Mouse (Mus musculus) NIH3T3 (cell line): ENCODE results near the gene Gm10392.
"Not testable (repeated sequence)": the region's sequence is repeated elsewhere in the genome, so short reads cannot be mapped to it uniquely, and the experiment has no call there.

Source experiments
- DNase-seq: peaks from one replicate; pipeline ENCODE4 v3.0.0-alpha.2; 2012; ENCODE audit warnings: low read depth

Gm10392 gene

GRCm38 (mm10) chr11:77519043-77519442, at the start of gene Gm10392:
Gene Gm10392, minus strand, starts transcription at chr11:77519198.
- no peak for DNase-seq

DNA sequence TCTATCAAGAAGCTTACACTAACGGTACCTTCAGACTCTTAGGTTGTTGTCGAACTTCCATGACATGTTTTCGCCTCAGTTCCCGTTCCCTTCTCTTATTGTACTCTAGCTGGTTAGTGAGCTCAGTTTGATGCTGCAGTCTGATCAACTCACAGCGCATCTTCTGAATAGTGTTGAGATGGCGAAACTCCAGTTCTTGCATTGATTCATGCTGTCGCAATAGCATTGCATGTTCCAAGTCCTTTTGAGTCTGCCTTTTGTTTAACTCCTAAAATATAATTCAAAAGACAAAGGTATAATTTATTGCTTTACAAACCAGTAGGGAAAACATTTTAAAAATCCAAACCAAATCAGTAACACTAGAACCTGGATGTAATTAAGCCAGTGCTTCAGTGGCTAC, 26.3 kb upstream of the Gm10392 start:
- DNase-seq: peak; percentile 79

- DNase-seq: no peak
Observed at GRCm38 (mm10) chr11:77532202-77532846, 13.3 kb upstream of the Gm10392 start.

GRCm38 (mm10) chr11:77530862-77531261, 11.9 kb upstream of the Gm10392 start:
- DNase-seq: no peak

- DNase-seq: no peak
Observed at GRCm38 (mm10) chr11:77529644-77530043, 10.6 kb upstream of the Gm10392 start.

DNA sequence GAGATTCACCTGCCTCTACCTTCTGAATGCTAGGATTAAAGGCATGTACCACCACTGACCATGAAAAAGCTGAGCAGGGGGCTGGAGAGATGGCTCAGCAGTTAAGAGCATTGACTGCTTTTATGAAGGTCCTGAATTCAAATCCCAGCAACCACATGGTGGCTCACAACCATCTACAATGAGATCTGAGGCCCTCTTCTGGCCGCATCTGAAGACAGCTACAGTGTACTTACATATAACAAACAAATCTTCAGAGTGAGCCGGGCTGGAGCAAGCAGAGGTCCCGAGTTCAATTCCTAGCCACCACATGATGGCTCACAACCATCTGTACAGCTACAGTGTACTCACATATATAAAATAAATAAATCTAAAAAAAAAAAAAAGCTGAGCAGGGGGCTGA, 9.4 kb upstream of the Gm10392 start:
- not testable (repeated sequence) for DNase-seq

DNA sequence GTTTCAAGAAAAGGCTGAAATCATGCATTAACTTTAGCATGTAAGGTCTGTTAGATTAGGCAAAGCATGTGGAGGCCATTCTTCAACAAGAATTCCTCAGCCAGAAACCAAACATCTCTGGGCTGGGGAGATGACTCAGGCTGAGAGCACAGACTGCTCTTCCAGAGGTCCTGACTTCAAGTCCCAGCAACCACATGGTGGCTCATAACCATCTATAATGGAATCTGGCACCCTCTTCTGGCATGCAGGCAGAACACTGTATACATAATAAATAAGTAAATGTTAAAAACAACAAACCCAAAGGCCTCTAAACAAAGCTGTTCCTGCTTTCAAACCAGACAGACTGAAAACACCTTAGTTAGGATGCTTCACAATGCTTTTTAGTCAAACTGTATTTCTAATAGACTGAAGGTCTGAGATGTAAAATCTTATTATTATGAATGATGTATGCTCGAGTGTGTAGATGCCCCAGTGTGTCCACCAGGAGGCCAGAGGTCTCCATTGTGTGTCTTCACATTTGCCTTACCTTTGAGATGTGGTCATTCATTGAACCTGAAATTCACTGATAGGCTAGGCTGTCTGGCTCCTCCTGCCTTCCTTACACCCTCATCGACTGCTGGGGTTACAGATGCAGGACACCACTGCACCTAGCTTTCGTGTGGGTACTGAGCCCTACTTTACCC, 6.9 kb upstream of the Gm10392 start:
- peak; percentile 57 for DNase-seq

DNA sequence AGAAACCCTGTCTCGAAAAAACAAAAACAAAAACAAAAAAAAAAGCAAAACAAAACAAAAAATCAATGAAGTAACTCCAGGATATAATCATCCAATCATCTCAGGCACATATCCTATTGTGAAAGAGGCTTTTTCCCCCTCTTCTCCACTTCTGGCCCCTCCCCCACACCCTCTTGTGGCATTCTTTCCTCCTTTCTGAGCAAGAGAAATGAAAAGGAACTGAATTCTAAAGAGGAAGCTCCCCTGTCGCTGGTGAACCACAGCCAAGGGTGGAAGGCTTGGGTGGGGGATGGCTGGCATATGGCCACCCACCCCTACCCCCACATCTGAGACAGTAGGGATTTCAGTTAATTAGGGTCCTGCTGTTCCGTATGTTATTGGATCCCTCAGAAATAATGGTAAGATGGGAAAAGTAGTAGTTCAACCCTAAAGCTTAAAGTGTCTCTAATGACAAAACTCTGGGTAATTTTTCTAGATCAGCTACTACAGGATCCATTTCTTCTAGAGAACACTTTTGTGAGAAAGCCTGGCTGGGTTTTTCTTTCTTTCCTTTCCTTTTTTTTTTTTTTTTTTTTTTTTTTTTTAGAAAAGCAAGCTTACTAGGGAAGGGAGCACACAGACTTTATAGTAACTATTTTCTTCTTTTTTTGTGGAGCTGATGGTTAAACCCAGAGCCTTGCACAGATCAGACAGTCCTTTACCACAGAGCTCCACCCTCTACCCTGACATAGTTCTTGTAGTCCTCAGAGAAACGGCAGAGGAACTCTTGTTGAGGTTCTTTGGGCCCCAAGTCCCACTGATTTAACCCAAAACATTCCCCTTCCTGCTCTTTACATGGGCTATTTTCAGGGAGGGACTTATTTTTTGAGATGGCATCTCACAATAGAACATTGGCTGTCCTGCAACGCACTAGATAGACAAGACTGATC, 1.9 kb upstream of the Gm10392 start:
- peak; percentile 55 for DNase-seq

- no peak for DNase-seq
Observed at GRCm38 (mm10) chr11:77518051-77518798, 773 bp downstream of the Gm10392 start.

DNA sequence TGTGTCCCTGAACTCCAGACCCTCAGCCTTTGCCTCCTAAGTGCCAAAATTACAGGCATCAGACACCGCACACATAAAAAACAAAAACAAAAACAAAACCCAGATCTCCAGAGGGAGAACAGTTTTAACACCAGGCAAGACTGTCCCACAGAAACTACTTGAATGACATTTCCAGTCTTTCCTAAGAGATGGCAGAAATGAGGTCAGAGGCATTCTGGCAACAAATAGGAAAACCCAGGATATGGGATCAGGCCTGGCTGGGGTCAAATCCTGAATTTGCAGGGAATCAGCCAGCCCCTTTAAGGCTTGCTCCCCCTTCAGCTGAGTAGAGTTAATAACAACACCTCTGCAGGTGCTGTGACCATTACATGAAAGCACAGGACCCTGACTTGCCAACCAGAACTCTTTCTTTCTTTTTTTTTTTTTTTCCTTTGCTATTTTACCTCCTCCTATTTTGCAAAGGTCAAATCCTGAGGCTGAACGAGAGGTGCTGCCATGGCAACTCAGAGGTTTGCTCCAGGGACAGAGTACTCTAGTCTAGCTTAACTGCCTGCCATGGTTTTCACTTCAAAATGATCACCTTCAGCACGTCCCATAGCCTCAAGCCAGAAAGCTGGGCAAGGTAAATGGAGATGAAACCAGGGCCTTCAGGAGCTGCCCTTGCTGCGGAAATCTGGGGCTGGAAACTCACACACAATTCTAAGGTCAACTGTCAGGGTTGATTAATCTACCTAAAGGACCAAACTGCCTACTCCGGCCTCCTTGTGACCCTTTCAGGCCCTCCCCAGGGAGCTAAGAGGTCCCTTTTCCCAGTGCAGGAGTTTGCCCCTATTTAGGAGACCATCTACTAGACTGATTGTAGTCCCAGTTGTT, 2.2 kb downstream of the Gm10392 start:
- DNase-seq: no peak

DNA sequence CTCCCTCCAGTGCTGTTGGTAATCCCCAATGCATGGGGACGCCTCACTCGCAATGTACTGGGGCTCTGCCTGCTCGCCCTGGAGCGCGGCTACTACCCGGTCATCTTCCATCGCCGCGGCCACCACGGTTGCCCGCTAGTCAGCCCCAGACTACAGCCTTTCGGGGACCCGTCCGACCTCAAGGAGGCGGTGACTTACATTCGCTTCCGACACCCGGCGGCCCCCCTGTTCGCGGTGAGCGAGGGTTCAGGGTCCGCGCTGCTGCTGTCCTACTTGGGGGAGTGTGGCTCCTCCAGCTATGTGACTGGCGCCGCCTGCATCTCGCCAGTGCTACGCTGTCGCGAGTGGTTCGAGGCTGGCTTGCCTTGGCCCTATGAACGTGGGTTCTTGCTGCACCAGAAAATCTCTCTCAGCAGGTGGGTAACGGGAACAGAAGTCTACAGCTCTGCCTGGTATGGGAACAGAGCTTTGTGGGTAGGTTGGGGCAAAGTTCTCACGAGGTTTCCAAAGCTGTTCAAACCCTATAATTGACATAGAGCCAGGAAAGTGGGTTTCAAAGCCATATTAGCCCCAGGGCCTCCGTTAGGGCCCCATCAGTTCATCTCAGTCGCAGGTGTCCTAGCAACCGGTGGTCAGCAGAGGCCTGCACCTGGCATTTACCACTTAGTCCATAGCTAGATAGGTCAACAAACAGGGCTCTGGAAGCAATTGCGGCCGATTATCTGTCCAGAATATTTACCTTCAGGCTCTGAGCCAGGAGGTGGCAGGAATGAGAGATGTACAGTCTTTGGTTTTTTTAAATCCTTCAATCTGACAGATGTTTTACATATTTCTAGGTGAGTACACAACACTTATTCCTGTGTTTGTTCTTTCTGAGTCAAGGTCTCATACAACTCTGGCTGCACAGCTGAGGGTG, 3.1 kb downstream of the Gm10392 start, which contains the start of gene Trp53i13:
Gene Trp53i13 (minus strand): TSS at position 344 of the 916 bp plus-strand sequence.
- no peak for DNase-seq

DNA sequence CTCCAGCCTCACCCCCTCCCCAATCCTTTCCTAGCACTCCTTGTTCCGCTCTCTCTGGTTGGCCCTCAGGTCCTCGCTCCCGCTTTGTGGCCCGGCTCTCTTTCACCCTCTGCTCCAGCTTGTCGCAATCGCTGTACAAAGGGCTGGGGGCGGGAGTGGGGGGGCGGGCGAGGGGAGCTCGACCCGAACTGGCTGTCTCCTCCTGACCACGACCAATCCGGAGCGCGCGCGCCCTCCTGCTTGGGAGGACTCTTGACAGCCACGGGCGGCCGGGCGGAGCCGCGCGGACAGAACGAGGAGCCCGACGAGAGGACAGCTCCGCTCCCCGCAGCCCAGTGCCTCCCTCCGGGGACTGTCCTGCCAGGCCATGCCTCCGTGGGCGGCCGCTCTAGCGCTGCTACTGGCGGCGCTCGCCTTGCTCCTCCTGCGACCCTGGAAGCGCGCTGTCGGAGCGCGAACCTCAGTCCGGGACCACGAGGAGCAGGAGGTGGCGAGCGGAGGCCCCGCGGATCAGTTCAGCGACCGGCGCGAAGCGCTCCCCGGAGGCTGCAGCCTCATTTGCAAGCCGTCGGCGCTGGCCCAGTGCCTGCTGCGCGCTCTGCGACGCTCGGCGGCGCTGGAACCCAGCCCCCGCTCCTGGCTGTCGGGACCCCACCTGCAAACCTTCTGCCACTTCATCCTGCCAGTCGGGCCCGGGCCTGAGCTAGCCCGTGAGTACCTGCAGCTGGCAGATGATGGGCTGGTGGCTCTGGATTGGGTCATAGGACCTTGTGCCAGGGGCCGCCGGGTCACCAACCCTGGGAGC, 4.0 kb downstream of the Gm10392 start, which contains the start of gene Abhd15:
Gene Abhd15 (plus strand): TSS at position 290 of the 805 bp plus-strand sequence.
- DNase-seq: peak; percentile 52

GRCm38 (mm10) chr11:77514281-77514831, 4.6 kb downstream of the Gm10392 start:
- peak; percentile 25 for DNase-seq

DNA sequence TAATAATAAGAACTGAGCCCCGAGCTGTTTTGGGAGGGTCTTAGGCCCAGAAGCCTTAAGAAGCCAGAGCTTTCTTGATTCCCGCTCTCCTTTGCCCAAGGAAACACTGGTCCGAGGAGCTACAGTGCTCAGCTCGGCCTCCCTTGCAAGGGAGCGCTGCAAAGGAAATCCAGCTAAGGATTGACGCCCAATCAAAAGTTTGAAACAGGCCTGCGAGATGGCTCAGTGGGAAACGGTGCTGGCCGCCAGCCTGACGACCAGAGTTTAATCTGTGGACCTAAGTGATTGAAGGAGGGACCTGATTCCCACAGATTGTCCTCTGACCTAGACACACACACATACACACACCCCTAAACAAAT, 5.2 kb downstream of the Gm10392 start:
- DNase-seq: peak; percentile 76

DNA sequence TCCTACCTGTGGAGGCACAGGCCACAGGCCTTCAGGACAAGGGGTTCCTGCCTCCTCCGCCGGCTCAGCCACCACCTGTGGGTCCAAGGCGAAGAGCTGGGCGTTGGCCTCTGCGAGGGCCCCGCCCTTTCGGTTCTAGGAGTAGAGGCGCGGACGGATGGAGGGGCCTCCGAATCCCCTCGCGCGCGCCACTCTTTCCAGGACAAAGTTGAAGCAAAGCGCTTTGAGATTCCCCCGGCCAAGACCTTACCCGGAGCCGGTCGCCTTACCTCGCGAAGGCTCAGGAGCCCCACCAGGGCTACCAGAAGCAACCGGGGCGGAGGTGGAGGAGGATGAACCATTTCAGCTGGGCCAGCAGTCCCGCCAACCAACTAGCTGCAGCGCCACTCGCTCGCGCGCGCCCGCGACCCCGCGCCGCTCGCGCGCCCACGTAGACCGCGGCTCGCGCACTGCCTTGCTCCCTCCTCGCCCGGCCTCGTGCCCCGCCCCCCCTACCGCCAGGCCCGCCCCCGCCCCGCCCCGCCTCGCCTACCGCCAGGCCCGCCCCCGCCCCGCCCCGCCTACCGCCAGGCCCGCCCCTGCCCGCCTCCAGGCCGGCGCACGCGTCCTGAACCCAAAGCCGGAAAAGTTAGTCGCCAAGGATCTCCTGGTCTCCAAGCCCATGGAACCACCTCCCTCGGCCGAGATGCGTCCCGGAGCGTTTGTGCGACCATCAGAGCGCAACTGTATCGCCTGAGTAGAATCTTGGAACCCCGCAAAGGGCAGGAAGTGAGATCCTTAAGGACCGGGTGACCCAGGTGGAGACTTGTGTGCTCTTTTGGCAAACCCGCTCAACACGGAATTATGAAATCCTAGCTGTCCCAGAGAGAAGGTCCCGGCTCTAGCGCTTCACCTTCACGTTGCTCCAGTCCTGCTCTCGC, 5.8 kb downstream of the Gm10392 start:
- peak; percentile 95 for DNase-seq

DNA sequence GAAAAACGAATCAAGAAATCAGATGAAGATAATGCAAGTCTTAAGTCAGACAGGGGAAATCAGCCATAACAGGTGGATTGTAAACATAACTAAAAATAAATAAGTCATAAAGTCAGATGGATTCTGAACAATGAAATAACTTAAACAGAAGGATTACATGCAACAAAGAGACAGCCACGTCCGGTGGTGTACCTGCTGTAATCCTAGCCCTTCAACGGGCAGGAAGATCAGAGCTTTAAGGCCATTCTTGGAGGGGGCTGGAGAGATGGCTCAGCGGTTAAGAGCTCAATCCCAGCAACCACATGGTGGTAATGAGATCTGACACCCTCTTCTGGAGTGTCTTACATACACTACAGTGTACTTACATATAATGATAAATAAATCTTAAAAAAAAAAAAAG, 7.7 kb downstream of the Gm10392 start:
- DNase-seq: no peak
